In the genomic region with DNA sequence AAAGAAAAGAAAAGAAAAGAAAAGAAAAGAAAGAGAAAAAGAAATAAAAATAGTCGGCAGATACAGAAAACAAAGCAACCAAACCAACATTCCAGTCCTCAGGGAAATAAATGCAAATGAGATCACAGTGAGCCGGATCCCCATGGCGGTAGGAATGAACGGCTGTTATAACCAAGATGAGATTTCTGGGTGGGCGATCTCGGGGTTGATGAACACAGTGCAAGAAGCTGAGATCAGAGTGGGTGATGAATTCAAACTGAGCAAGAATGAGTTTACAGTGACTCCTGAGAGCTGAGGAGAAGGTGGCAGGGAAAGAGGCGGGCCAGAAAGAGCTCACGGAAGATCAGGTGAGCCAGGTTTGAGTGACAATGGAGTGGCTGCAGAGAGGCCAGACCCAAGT, we compare ENCODE assay signal across 19 mouse cellular contexts.
DNase-seq lines count a peak whose midpoint lies in the region; ATAC-seq and TF ChIP-seq lines count a peak whose summit lies in the region.
"Had no signal": no experiment of that assay in that cellular context is flagged by ENCODE, and none has a peak within 500 bp of the region (broad histone marks: within the 10 kb centered on the region; RNA-seq: fewer than 3 reads in every experiment).

No protein-coding gene starts in this region.

- peak overlapping the region; percentile 31 for H3K27ac ChIP-seq in hindbrain, embryonic 13.5 days
- no peak overlapping the region for H3K27ac ChIP-seq in hindbrain, postnatal 0 days
- H3K27ac ChIP-seq in lung, embryonic 16.5 days (ENCODE audit: low read length) = peak overlapping the region; percentile 84; the same call in 1 of the 2 replicates
- peak overlapping the region; percentile 63; the same call in 1 of the 2 replicates for H3K27ac ChIP-seq in embryonic fibroblast, embryonic 13.5 days (ENCODE audit: insufficient read depth, low read length)
- H3K27ac ChIP-seq in stomach, embryonic 15.5 days = peak overlapping the region; percentile 88
- H3K27ac ChIP-seq: forebrain, embryonic 13.5 days; liver, embryonic 13.5 days; midbrain, embryonic 10.5 days had no signal

- H3K27me3 ChIP-seq in hindbrain, embryonic 13.5 days = no peaks in the 10 kb centered on the region
- no peaks in the 10 kb centered on the region for H3K27me3 ChIP-seq in hindbrain, postnatal 0 days (ENCODE audit: insufficient read depth, low read length)
- no peaks in the 10 kb centered on the region for H3K27me3 ChIP-seq in lung, embryonic 16.5 days (ENCODE audit: control insufficient read depth, insufficient read depth, low read depth, low read length)
- H3K27me3 ChIP-seq in stomach, embryonic 15.5 days (replicated peaks) = no peaks in the 10 kb centered on the region
- H3K27me3 ChIP-seq: CH12.LX; forebrain, embryonic 13.5 days; heart, embryonic 15.5 days; limb, embryonic 12.5 days; liver, embryonic 13.5 days had no signal

- no peak overlapping the region for H3K4me2 ChIP-seq in hindbrain, embryonic 13.5 days
- no peak overlapping the region for H3K4me2 ChIP-seq in hindbrain, postnatal 0 days (ENCODE audit: low read depth, low read length)
- no peak overlapping the region for H3K4me2 ChIP-seq in lung, embryonic 16.5 days (ENCODE audit: low read depth, low read length)
- H3K4me2 ChIP-seq in stomach, embryonic 15.5 days = no peak overlapping the region
- H3K4me2 ChIP-seq: forebrain, embryonic 13.5 days; heart, embryonic 15.5 days; limb, embryonic 12.5 days; liver, embryonic 13.5 days had no signal

- 55% methylated on average over 8 of the region's 8 CpGs for WGBS in hindbrain, embryonic 13.5 days
- WGBS in hindbrain, postnatal 0 days = 55% methylated on average over 8 of the region's 8 CpGs
- 72% methylated on average over 8 of the region's 8 CpGs for WGBS in lung, embryonic 16.5 days
- 76% methylated on average over 8 of the region's 8 CpGs for WGBS in stomach, embryonic 15.5 days

- peaks cover 4% of the 10 kb centered on the region; the same call in 1 of the 2 replicates for H3K4me1 ChIP-seq in hindbrain, embryonic 13.5 days (replicated peaks)
- H3K4me1 ChIP-seq in hindbrain, postnatal 0 days (ENCODE audit: insufficient read depth, low read length) = no peaks in the 10 kb centered on the region
- H3K4me1 ChIP-seq in lung, embryonic 16.5 days (replicated peaks; ENCODE audit: control insufficient read depth, insufficient read depth, low read length) = peaks cover 18% of the 10 kb centered on the region
- H3K4me1 ChIP-seq in embryonic fibroblast, embryonic 13.5 days (ENCODE audit: control insufficient read depth, insufficient read depth, low read length) = peaks cover 6% of the 10 kb centered on the region
- H3K4me1 ChIP-seq in stomach, embryonic 15.5 days = peaks cover 27% of the 10 kb centered on the region
- H3K4me1 ChIP-seq: forebrain, embryonic 13.5 days; liver, embryonic 13.5 days had no signal

- no peaks in the 10 kb centered on the region for H3K9me3 ChIP-seq in hindbrain, embryonic 13.5 days
- H3K9me3 ChIP-seq in hindbrain, postnatal 0 days (ENCODE audit: low read length) = no peaks in the 10 kb centered on the region
- no peaks in the 10 kb centered on the region for H3K9me3 ChIP-seq in lung, embryonic 16.5 days (ENCODE audit: control insufficient read depth, low read length)
- no peaks in the 10 kb centered on the region for H3K9me3 ChIP-seq in stomach, embryonic 15.5 days
- H3K9me3 ChIP-seq: forebrain, embryonic 13.5 days; heart, embryonic 15.5 days; limb, embryonic 12.5 days; liver, embryonic 13.5 days; midbrain, embryonic 10.5 days had no signal

- ATAC-seq in hindbrain, embryonic 13.5 days (ENCODE audit: low FRiP score) = no peak
- ATAC-seq in hindbrain, postnatal 0 days = no peak
- ATAC-seq in lung, embryonic 16.5 days (ENCODE audit: low read depth) = no peak
- no peak for ATAC-seq in stomach, embryonic 15.5 days (ENCODE audit: insufficient read depth, low FRiP score, low read depth)
- ATAC-seq: forebrain, embryonic 13.5 days had no signal

- no peaks in the 10 kb centered on the region for H3K36me3 ChIP-seq in hindbrain, embryonic 13.5 days
- no peaks in the 10 kb centered on the region for H3K36me3 ChIP-seq in hindbrain, postnatal 0 days (ENCODE audit: insufficient read depth, low read length)
- H3K36me3 ChIP-seq in lung, embryonic 16.5 days (ENCODE audit: control insufficient read depth, insufficient read depth, low read length) = no peaks in the 10 kb centered on the region
- H3K36me3 ChIP-seq in stomach, embryonic 15.5 days = no peaks in the 10 kb centered on the region
- H3K36me3 ChIP-seq: heart, embryonic 15.5 days; limb, embryonic 12.5 days; liver, embryonic 13.5 days; midbrain, embryonic 10.5 days had no signal

- no peak overlapping the region for H3K4me3 ChIP-seq in hindbrain, embryonic 13.5 days
- H3K4me3 ChIP-seq in hindbrain, postnatal 0 days (ENCODE audit: low read length) = no peak overlapping the region
- H3K4me3 ChIP-seq in lung, embryonic 16.5 days (ENCODE audit: low read length) = no peak overlapping the region
- H3K4me3 ChIP-seq in embryonic fibroblast, embryonic 13.5 days (ENCODE audit: insufficient read depth, low read length) = no peak overlapping the region
- H3K4me3 ChIP-seq in stomach, embryonic 15.5 days (replicated peaks) = no peak overlapping the region
- H3K4me3 ChIP-seq: erythroblast, embryonic 14.5 days; forebrain, embryonic 13.5 days; heart, embryonic 15.5 days; limb, embryonic 12.5 days; liver, embryonic 13.5 days; midbrain, embryonic 10.5 days had no signal

- H3K9ac ChIP-seq in hindbrain, embryonic 13.5 days = no peak overlapping the region
- H3K9ac ChIP-seq in hindbrain, postnatal 0 days (replicated peaks; ENCODE audit: low read length) = no peak overlapping the region
- H3K9ac ChIP-seq in lung, embryonic 16.5 days (ENCODE audit: low read length) = no peak overlapping the region
- no peak overlapping the region for H3K9ac ChIP-seq in stomach, embryonic 15.5 days
- H3K9ac ChIP-seq: forebrain, embryonic 13.5 days; heart, embryonic 15.5 days; limb, embryonic 12.5 days; liver, embryonic 13.5 days had no signal

- TF ChIP-seq CTCF in hindbrain, postnatal 0 days (IDR thresholded peaks at IDR 0.05; ENCODE audit: low read depth) = no peak
- no peak for TF ChIP-seq CTCF in embryonic fibroblast, embryonic 13.5 days (IDR thresholded peaks at IDR 0.05; ENCODE audit: borderline replicate concordance, insufficient read depth, low read length)

- DNase-seq in hindbrain, postnatal 0 days (ENCODE audit: low spot score) = no peak
- DNase-seq in lung, postnatal 36 days = no peak
- no peak for DNase-seq in left cerebral cortex, adult 8-10 months (ENCODE audit: low spot score in 2 of 2)
- no peak for DNase-seq in adrenal gland, postnatal 25 days
- DNase-seq: cerebellum, adult 9-10 months; layer of hippocampus, adult 9-11 months; liver, embryonic 13.5 days; right cerebral cortex, postnatal 14 days; spleen, adult 18-20 months had no signal

- TF ChIP-seq POLR2A in embryonic fibroblast, embryonic 13.5 days (IDR thresholded peaks at IDR 0.05; ENCODE audit: low read depth, low read length) = no peak
